Comparison of ENCODE assay signal across 15 mouse cellular contexts in the genomic region with DNA sequence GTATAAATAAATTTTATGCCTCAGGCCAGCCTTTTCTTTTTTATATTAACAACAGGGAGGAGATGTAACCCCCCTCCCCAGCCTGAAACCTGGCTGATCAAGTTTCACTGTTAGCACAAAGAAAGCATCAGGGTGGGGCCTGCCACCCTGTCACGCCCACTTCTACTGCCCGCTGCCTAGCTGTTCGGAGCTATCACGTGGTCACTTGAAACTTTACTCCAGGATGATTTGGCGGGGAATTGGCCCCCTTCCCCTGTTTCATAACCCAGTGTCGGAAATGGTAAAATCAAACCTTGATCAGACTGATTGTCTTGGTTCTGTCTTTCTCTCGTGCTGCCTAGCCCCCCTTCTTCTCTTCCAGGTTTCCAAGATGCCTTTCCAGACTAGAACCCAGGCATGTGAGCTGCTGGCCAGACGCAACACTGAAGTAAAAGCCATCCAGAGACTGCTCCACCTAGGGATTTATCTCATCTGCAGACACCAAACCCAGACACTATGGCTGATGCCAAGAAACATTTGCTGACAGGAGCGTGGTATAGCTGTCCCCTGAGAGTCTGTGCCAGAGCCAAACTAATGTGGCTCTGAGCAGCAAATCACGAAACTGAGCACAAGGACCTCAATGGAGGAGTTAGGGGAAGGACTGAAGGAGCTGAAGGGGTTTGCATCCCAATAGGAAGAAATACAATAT.
DNase-seq lines count a peak whose midpoint lies in the region; ATAC-seq and TF ChIP-seq lines count a peak whose summit lies in the region.
"Had no signal": no experiment of that assay in that cellular context is flagged by ENCODE, and none has a peak within 500 bp of the region (broad histone marks: within the 10 kb centered on the region; RNA-seq: fewer than 3 reads in every experiment).

No protein-coding gene starts in this region.

- H3K9me3 ChIP-seq in E14TG2a.4 (ENCODE audit: low read length), result peaks cover 6% of the 10 kb centered on the region; the same call in 1 of the 2 replicates
- no peaks in the 10 kb centered on the region for H3K9me3 ChIP-seq in midbrain, embryonic 16.5 days (replicated peaks; ENCODE audit: control insufficient read depth, low read length, poor library complexity, severe bottlenecking)
- H3K9me3 ChIP-seq in midbrain, embryonic 15.5 days, result no peaks in the 10 kb centered on the region
- H3K9me3 ChIP-seq in hindbrain, embryonic 13.5 days, result no peaks in the 10 kb centered on the region
- H3K9me3 ChIP-seq: heart, embryonic 15.5 days had no signal

- DNase-seq in embryo, embryonic 10.5 days (ENCODE audit: low spot score), result peak; percentile 5
- peak; percentile 79 for DNase-seq in kidney, adult 11 months
- peak; percentile 65 to 85 for DNase-seq in kidney, postnatal 25 days
- DNase-seq in left cerebral cortex, postnatal 4 days, result no peak
- DNase-seq: adrenal gland, adult 2 months; cerebellum, postnatal 14 days; layer of hippocampus, postnatal 36 days; lung, postnatal 10 days had no signal

- no peak for TF ChIP-seq CTCF in E14TG2a.4 (conservative IDR thresholded peaks at IDR 0.05; ENCODE audit: low read length)

- H3K9ac ChIP-seq in midbrain, embryonic 16.5 days (ENCODE audit: low read depth, low read length), result no peak overlapping the region
- no peak overlapping the region for H3K9ac ChIP-seq in midbrain, embryonic 15.5 days
- no peak overlapping the region for H3K9ac ChIP-seq in hindbrain, embryonic 13.5 days
- H3K9ac ChIP-seq: heart, embryonic 15.5 days had no signal

- no peaks in the 10 kb centered on the region for H3K27me3 ChIP-seq in E14TG2a.4 (ENCODE audit: insufficient read depth, low read length)
- no peaks in the 10 kb centered on the region for H3K27me3 ChIP-seq in midbrain, embryonic 16.5 days (ENCODE audit: control insufficient read depth, insufficient read depth, low read depth, low read length)
- H3K27me3 ChIP-seq in midbrain, embryonic 15.5 days (replicated peaks), result no peaks in the 10 kb centered on the region
- no peaks in the 10 kb centered on the region for H3K27me3 ChIP-seq in hindbrain, embryonic 13.5 days
- H3K27me3 ChIP-seq: heart, embryonic 15.5 days had no signal

- no peak for ATAC-seq in midbrain, embryonic 16.5 days
- no peak for ATAC-seq in midbrain, embryonic 15.5 days (replicated peaks)
- ATAC-seq in hindbrain, embryonic 13.5 days (ENCODE audit: low FRiP score), result no peak
- ATAC-seq: hindbrain, embryonic 16.5 days had no signal

- 85% methylated on average over 10 of the region's 10 CpGs for WGBS in midbrain, embryonic 16.5 days
- WGBS in midbrain, embryonic 15.5 days, result 84% methylated on average over 10 of the region's 10 CpGs
- WGBS in hindbrain, embryonic 13.5 days, result 82% methylated on average over 10 of the region's 10 CpGs

- peak overlapping the region; percentile 64 for H3K4me3 ChIP-seq in E14TG2a.4 (replicated peaks; ENCODE audit: low read length)
- H3K4me3 ChIP-seq in midbrain, embryonic 16.5 days (ENCODE audit: low read depth, low read length), result no peak overlapping the region
- no peak overlapping the region for H3K4me3 ChIP-seq in midbrain, embryonic 15.5 days
- H3K4me3 ChIP-seq in hindbrain, embryonic 13.5 days, result no peak overlapping the region
- H3K4me3 ChIP-seq: heart, embryonic 15.5 days had no signal

- no peak overlapping the region for H3K27ac ChIP-seq in midbrain, embryonic 16.5 days (ENCODE audit: low read length)
- no peak overlapping the region for H3K27ac ChIP-seq in midbrain, embryonic 15.5 days
- H3K27ac ChIP-seq in hindbrain, embryonic 13.5 days, result no peak overlapping the region
- H3K27ac ChIP-seq: heart, embryonic 15.5 days had no signal

- no peak overlapping the region for H3K4me2 ChIP-seq in midbrain, embryonic 16.5 days (ENCODE audit: low read length)
- no peak overlapping the region for H3K4me2 ChIP-seq in midbrain, embryonic 15.5 days
- H3K4me2 ChIP-seq in hindbrain, embryonic 13.5 days, result no peak overlapping the region
- H3K4me2 ChIP-seq: heart, embryonic 15.5 days; liver, embryonic 11.5 days had no signal

- intact Hi-C loops in left cerebral cortex, postnatal 4 days (cut with DNase I), result no loop called here

- peaks cover 38% of the 10 kb centered on the region for H3K4me1 ChIP-seq in E14TG2a.4 (replicated peaks; ENCODE audit: low read depth, low read length)
- no peaks in the 10 kb centered on the region for H3K4me1 ChIP-seq in midbrain, embryonic 16.5 days (ENCODE audit: control insufficient read depth, insufficient read depth, low read length)
- no peaks in the 10 kb centered on the region for H3K4me1 ChIP-seq in midbrain, embryonic 15.5 days
- H3K4me1 ChIP-seq in hindbrain, embryonic 13.5 days (replicated peaks), result no peaks in the 10 kb centered on the region
- H3K4me1 ChIP-seq: heart, embryonic 15.5 days had no signal

- peaks cover 1% of the 10 kb centered on the region for H3K36me3 ChIP-seq in E14TG2a.4 (ENCODE audit: insufficient read depth, low read length)
- H3K36me3 ChIP-seq in midbrain, embryonic 16.5 days (ENCODE audit: control insufficient read depth, insufficient read depth, low read length), result no peaks in the 10 kb centered on the region
- H3K36me3 ChIP-seq in midbrain, embryonic 15.5 days (replicated peaks), result no peaks in the 10 kb centered on the region
- no peaks in the 10 kb centered on the region for H3K36me3 ChIP-seq in hindbrain, embryonic 13.5 days
- H3K36me3 ChIP-seq: heart, embryonic 15.5 days had no signal
